Mouse (Mus musculus) spleen, adult 2 months (tissue): Measurements from ENCODE around the gene Ctdspl. TPM values are rescaled to one million over a fixed set of nuclear protein-coding genes. Genes with fewer than 3 reads are reported as not detected.

Experiments used
- DNase-seq, 2 experiments: peaks; one replicate each; pipeline versions ENCODE4 v3.0.0 to v3.0.0-alpha.2; 2012 to 2021; ENCODE audit warnings: low spot score in 2 of 2, low read depth in 1 of 2
- H3K27ac ChIP-seq: fragments of 200-500 bp; 2 replicates; pipeline ENCODE4 v1.5.1; 2012; ENCODE audit warnings: low read length, inconsistent platforms; ENCODE audit not compliant: insufficient read depth
- H3K27me3 ChIP-seq: fragments of 200-500 bp; 2 replicates; pipeline ENCODE4 v1.6.1; 2012; ENCODE audit warnings: mild to moderate bottlenecking, moderate library complexity, low read length, inconsistent platforms; ENCODE audit not compliant: control insufficient read depth, insufficient read depth
- H3K36me3 ChIP-seq: fragments of 200-500 bp; 2 replicates; pipeline ENCODE4 v1.6.1; 2012; ENCODE audit warnings: mild to moderate bottlenecking, low read length, inconsistent platforms; ENCODE audit not compliant: control insufficient read depth, insufficient read depth
- H3K4me1 ChIP-seq: fragments of 200-500 bp; 2 replicates; pipeline ENCODE4 v1.6.1; 2011; ENCODE audit warnings: inconsistent platforms; ENCODE audit not compliant: control insufficient read depth, insufficient read depth, insufficient read length
- H3K4me3 ChIP-seq: fragments of 200-500 bp; 2 replicates; pipeline ENCODE4 v1.5.1; 2011; ENCODE audit warnings: mild to moderate bottlenecking, inconsistent platforms; ENCODE audit not compliant: insufficient read depth, insufficient read length; ENCODE audit errors: extremely low read depth
- CTCF ChIP-seq: fragments of 200-500 bp; IDR thresholded peaks from 2 replicates; pipeline ENCODE4 v1.5.1; 2011; ENCODE audit warnings: mild to moderate bottlenecking, inconsistent platforms; ENCODE audit not compliant: insufficient read depth, insufficient read length, insufficient replicate concordance; ENCODE audit errors: extremely low read depth
- POLR2A ChIP-seq: fragments of 200-500 bp; IDR thresholded peaks from 2 replicates; pipeline ENCODE4 v1.6.1; 2011; ENCODE audit warnings: low read depth, low read length, inconsistent platforms
- WGBS: fragments of 180-500 bp; shearing (Covaris S2); methylation state at CpG from one replicate; pipeline ENCODE4 v1.1.7; 2018; 5-methylcytosine and 5-hydroxymethylcytosine counted together
- polyA plus RNA-seq: library from polyadenylated mRNA; depleted of rRNA; stranded (reverse); fragments of >200 nt; gene quantifications from 2 replicates; pipeline ENCODE4 v1.2.3, GENCODE M21; 2012

The Ctdspl gene
- polyA plus RNA-seq, 1 experiment = 6.8 TPM

GRCm38 (mm10) chr9:118927501-118927900 is 1.2 kb downstream of the Ctdspl start:
- Histone ChIP-seq H3K36me3 (no peaks in the 10 kb centered on the region), H3K27ac (no peak overlapping the region), H3K27me3 (peaks cover 10% of the 10 kb centered on the region), H3K4me3 (peak overlapping the region; percentile 51; the same call in 1 of the 2 replicates), H3K4me1 (peaks cover 2% of the 10 kb centered on the region; the same call in 1 of the 2 replicates)
- 19% methylated on average over 8 of the region's 8 CpGs for WGBS
- no peak for TF ChIP-seq POLR2A
- TF ChIP-seq CTCF = no peak
- no peak for DNase-seq

- no peak for TF ChIP-seq CTCF
- no peak for TF ChIP-seq POLR2A
- 70% methylated on average over 2 of the region's 2 CpGs for WGBS
- no peaks in the 10 kb centered on the region for H3K36me3 ChIP-seq
- no peak for DNase-seq
- no peak overlapping the region for H3K27ac ChIP-seq
- H3K4me1 ChIP-seq = peaks cover 2% of the 10 kb centered on the region; the same call in 1 of the 2 replicates
- no peak overlapping the region for H3K4me3 ChIP-seq
- peaks cover 10% of the 10 kb centered on the region for H3K27me3 ChIP-seq
Observed at GRCm38 (mm10) chr9:118928007-118928406, 1.8 kb downstream of the Ctdspl start.

GRCm38 (mm10) chr9:118928656-118929055 is 2.4 kb downstream of the Ctdspl start:
- peaks cover 2% of the 10 kb centered on the region; the same call in 1 of the 2 replicates for H3K4me1 ChIP-seq
- DNase-seq = no peak
- WGBS = 81% methylated on average over 7 of the region's 7 CpGs
- TF ChIP-seq POLR2A = no peak
- TF ChIP-seq CTCF = no peak
- H3K4me3 ChIP-seq = no peak overlapping the region
- no peak overlapping the region for H3K27ac ChIP-seq
- peaks cover 10% of the 10 kb centered on the region for H3K27me3 ChIP-seq
- no peaks in the 10 kb centered on the region for H3K36me3 ChIP-seq

GRCm38 (mm10) chr9:118930611-118931010 is 4.4 kb downstream of the Ctdspl start:
- Histone ChIP-seq H3K4me1 (peaks cover 2% of the 10 kb centered on the region; the same call in 1 of the 2 replicates), H3K36me3 (no peaks in the 10 kb centered on the region), H3K27me3 (peaks cover 10% of the 10 kb centered on the region), H3K4me3 (no peak overlapping the region), H3K27ac (no peak overlapping the region)
- no peak for DNase-seq
- TF ChIP-seq POLR2A (no peak), CTCF (no peak)
- 85% methylated on average over 9 of the region's 9 CpGs for WGBS

- Histone ChIP-seq H3K4me3 (no peak overlapping the region), H3K27ac (no peak overlapping the region), H3K36me3 (no peaks in the 10 kb centered on the region), H3K27me3 (no peaks in the 10 kb centered on the region), H3K4me1 (no peaks in the 10 kb centered on the region; the same call in 1 of the 2 replicates)
- no peak for DNase-seq
- 91% methylated on average over 9 of the region's 9 CpGs for WGBS
- TF ChIP-seq POLR2A = no peak
Observed at GRCm38 (mm10) chr9:118933800-118934199, 7.5 kb downstream of the Ctdspl start.

- no peaks in the 10 kb centered on the region for H3K36me3 ChIP-seq
- H3K27ac ChIP-seq = no peak overlapping the region
- no peak for TF ChIP-seq POLR2A
Observed at GRCm38 (mm10) chr9:118934319-118934718, 8.1 kb downstream of the Ctdspl start.

GRCm38 (mm10) chr9:118935098-118935497 is 8.8 kb downstream of the Ctdspl start:
- H3K27me3 ChIP-seq = no peaks in the 10 kb centered on the region
- H3K27ac ChIP-seq = no peak overlapping the region
- WGBS = 78% methylated on average over 13 of the region's 13 CpGs
- H3K4me3 ChIP-seq = no peak overlapping the region
- TF ChIP-seq CTCF (no peak), POLR2A (no peak)
- no peaks in the 10 kb centered on the region; the same call in 1 of the 2 replicates for H3K4me1 ChIP-seq
- H3K36me3 ChIP-seq = no peaks in the 10 kb centered on the region
- DNase-seq = no peak

More at GRCm38 (mm10) chr9:118934319-118934718, 8.1 kb downstream of the Ctdspl start:
- Histone ChIP-seq H3K27me3 (no peaks in the 10 kb centered on the region), H3K4me3 (no peak overlapping the region), H3K4me1 (no peaks in the 10 kb centered on the region; the same call in 1 of the 2 replicates)
- WGBS = 88% methylated on average over 12 of the region's 12 CpGs
- no peak for DNase-seq
